Mouse (Mus musculus): ENCODE measurements at regions not wholly inside any gene's neighbourhood (a gene's known extent, or its start where the extent isn't known, plus 50 kb on each side); places are given as distances from the start of the nearest gene placed in this dataset.
"Not testable (repeated sequence)": the region's sequence is repeated elsewhere in the genome, so short reads cannot be mapped to it uniquely, and the experiment has no call there.

- DNase-seq (ENCODE audit: low spot score) = not testable (repeated sequence)
Measured at GRCm38 (mm10) chr16:8914183-8914582, 84.3 kb downstream of the 1810013L24Rik start.

- no peak for DNase-seq (ENCODE audit: low spot score)
Measured at GRCm38 (mm10) chr16:8916091-8916490, 86.2 kb downstream of the 1810013L24Rik start.

DNA sequence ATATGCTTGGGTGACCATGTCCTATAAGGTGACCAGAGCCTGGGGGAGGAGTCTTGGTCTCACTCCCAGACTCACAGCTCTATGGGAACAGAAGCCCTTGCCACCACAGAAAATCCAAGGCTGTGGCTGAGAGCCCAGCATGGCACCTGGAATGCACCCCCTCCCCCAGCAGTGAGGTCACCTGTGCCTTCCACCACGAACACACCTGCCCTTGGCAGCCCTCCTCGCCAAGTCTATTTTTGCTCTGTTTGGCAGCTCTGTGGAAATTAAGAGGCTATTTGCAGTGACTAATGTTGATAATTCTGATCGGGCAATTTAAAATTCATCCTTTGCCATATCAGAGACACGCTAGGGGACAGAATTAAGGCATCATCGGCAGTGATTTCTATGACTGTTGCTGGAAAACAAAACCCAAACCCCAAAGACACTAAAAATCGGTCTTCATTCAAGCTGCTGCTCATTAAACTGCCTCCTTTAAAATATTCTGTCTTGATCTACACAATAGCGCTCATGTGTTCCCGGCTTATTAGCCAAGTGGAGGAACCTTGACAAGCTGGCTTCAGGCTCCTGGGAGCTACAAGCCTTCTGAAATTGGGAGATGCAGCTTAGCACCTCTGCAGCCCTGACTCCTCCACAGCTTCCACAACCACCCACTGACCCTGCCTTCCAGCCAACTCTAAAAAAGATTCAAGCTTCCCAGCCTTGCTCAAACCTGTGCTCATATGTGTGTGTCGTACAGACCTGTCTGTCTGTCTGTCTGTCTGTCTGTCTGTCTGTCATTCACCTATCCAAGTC lies 89.0 kb downstream of the 1810013L24Rik start:
- DNase-seq (ENCODE audit: low spot score) = no peak

GRCm38 (mm10) chr16:8924732-8925131 lies 94.8 kb downstream of the 1810013L24Rik start:
- DNase-seq (ENCODE audit: low spot score) = no peak

- DNase-seq (ENCODE audit: low spot score) = no peak
Measured at GRCm38 (mm10) chr16:8931961-8932360, 102.1 kb downstream of the 1810013L24Rik start.

GRCm38 (mm10) chr16:8933121-8933520 lies 103.2 kb downstream of the 1810013L24Rik start:
- DNase-seq (ENCODE audit: low spot score) = no peak

DNA sequence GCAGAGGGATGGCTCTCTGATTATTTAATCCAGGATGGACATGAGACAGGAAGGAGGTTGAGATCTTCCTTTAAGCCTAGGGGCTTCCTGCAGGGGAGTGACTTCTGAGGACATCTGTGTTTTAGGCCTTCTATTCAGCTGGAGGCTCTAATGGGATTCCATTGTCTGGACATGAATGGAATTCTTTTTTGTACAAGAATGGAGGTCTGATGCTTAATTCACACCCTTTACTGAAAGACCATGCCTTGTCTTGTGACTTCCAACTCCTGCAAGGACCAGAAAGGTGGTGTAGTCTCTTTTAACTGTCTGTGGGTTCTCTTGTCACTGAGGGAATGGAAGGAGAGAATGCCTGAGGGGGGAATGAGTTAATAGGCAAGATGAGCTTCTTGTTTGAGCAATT lies 106.5 kb downstream of the 1810013L24Rik start:
- DNase-seq (ENCODE audit: low spot score) = no peak

DNA sequence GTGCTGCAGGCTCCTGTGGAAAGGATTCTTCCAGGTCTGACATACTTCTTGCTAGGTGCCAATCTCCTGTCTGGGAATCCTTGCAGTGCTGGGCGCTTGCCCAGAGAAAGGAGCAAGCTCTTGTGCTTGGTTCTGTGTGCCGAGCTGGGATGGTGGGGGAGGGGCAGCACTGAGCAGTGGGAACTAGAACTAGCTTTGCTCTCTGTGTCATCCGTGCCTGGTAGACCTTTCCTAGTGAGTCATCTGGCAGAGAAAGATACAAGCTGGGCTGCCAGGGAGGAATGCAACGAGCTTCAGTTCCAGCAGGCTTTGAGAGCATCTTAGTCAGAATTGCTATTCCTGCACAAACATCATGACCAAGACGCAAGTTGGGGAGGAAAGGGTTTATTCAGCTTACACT lies 108.6 kb downstream of the 1810013L24Rik start:
- peak; percentile 16 for DNase-seq (ENCODE audit: low spot score)

GRCm38 (mm10) chr16:8939136-8939535 lies 109.2 kb downstream of the 1810013L24Rik start:
- DNase-seq (ENCODE audit: low spot score) = no peak

GRCm38 (mm10) chr16:8944412-8945102 lies 114.7 kb downstream of the 1810013L24Rik start:
- DNase-seq (ENCODE audit: low spot score) = no peak

- peak; percentile 14 for DNase-seq (ENCODE audit: low spot score)
Measured at GRCm38 (mm10) chr16:8947846-8948245, 117.9 kb downstream of the 1810013L24Rik start.

DNA sequence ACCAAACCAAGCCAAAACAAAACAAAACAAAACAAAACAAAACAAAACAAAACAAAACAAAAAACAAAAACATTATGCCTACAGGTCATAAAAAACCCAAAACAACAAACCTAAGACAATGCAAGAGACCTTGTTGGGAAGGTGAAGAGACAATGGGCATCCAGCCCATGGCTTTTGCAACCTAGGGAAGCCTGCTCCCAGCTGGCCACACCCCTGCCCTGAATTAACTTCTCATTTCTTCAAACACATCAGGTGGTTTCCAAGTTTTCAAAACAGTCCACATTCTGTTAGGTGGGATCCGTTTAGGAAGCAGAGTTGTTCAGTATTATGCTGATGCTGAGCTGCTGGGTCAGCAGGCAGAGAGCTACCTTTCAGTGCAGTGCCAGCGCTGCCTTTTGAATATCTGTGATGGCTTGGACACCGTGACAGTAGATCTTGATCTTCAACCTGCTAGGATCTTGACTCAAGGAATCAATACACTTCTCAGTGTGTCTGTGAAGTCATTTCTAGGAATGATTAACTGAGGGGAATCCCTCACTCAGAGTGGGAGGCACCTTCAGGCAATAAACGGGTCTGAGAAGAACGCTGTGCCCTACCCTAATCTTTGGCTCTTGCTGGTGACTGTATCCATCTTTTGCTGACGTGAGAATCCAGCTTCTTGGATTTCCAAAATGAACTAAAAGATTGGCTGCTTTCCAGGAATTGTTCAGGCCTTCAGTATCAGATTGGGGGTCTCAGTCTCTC lies 121.4 kb downstream of the 1810013L24Rik start:
- no peak for DNase-seq (ENCODE audit: low spot score)

GRCm38 (mm10) chr16:8961739-8962138 lies 131.8 kb downstream of the 1810013L24Rik start:
- no peak for DNase-seq (ENCODE audit: low spot score)

GRCm38 (mm10) chr16:8993521-8994250 lies 163.8 kb downstream of the 1810013L24Rik start:
- no peak for DNase-seq (ENCODE audit: low spot score)

GRCm38 (mm10) chr16:8994521-8994920 lies 164.6 kb downstream of the 1810013L24Rik start:
- no peak for DNase-seq (ENCODE audit: low spot score)

- no peak for DNase-seq (ENCODE audit: low spot score)
Measured at GRCm38 (mm10) chr16:8997250-8997649, 167.3 kb downstream of the 1810013L24Rik start.

DNA sequence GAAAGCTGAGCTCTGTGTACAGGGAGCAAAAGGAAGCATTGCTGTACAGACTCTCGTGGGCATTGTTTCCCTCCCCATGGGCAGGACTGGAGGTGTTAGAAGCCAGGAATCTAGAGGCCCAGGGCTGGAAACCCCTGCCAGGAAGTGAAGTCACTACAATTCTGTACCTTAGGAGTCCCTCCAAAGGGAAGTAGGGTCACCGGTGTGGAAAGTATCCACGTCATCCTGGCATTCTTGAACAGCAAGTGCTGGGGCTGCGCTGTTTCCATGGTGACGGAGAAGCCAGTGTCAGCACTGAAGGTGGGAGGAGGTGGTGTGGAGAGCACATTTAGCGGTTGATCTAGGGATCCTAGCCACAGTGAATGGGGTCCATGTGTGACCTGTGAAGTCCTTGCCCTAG lies 174.1 kb downstream of the 1810013L24Rik start:
- DNase-seq (ENCODE audit: low spot score) = no peak

DNA sequence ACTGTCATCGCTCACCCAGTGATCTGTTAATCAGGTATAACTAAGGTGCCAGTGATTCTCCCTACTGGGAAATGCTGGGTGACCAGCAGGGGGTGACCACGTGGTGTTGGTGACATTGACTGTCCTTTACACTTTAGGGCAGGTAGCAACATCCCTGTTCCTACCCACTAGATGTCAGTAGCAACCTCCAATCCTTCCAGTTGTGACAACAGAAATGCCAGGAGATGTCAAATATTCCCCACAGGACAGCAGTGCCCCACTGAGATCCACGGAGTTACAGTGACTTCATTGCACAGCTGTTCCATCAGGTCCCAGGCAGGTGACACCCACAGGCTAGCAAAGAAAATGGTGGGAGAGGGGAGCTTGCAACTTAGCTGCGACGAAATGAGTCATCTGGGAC lies 176.0 kb downstream of the 1810013L24Rik start:
- DNase-seq (ENCODE audit: low spot score) = no peak

DNA sequence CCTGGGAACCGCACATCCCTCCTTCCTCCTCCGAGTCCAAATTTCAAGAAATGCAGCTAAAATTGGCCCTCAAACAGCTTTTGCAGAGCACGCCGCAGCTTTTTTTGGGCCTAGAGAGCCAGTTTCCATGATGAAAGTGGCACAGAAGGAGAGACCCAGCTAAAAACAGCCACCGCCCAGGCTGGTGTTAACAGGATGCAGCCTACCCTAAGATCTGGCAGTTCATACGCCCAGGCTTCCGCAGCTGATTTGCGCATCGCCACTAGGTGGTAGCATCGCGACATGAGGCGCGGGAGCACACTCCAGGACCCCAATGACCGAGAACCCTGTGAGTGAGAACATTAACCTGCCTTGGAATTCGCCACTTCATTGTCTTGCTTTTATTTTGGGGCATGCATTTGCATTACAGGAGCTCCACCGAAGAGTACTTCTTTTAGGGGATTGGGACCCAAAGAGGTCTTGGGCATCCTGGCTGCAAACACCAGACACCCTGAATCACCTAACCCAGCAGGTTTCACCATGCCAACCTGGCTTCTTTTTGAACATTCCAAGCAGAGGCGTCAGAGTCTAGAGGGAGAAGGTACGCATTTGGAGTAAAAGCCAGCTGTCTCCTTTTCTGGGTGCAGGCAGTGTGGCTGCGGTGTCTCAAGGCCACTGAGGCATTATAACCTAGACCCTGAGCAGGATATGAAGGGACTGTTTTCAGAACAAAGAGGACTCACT lies 179.6 kb downstream of the 1810013L24Rik start:
- peak; percentile 9 for DNase-seq (ENCODE audit: low spot score)

DNA sequence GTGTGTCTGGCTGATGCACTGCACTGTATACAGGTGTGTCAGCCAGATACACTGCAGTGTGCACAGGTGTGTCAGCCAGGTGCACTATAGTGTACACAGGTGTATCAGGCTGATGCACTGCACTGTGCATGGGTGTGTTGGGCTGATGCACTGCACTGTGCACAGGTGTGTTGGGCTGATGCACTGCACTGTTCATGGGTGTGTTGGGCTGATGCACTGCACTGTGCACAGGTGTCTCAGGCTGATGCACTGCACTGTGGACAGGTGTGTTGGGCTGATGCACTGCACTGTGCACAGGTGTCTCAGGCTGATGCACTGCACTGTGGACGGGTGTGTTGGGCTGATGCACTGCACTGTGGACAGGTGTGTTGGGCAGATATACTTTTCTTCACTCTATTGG lies 181.2 kb downstream of the 1810013L24Rik start:
- DNase-seq (ENCODE audit: low spot score) = no peak

- no peak for DNase-seq (ENCODE audit: low spot score)
Measured at GRCm38 (mm10) chr16:9011691-9012090, 181.8 kb downstream of the 1810013L24Rik start.
